Mouse (Mus musculus): Measurements from ENCODE around the gene Tlr4. TPM values are rescaled to one million over a fixed set of nuclear protein-coding genes. Genes with fewer than 3 reads are reported as not detected.

Gene Tlr4
- polyA plus RNA-seq (2012; rRNA removed) (0.75 and 0.99 TPM in 2 replicates), polyA plus RNA-seq (2014; fragmentation: Nextera tagmentation; extraction: Ambion mirVana) (1.4 and 1.8 TPM in 2 replicates)

DNA sequence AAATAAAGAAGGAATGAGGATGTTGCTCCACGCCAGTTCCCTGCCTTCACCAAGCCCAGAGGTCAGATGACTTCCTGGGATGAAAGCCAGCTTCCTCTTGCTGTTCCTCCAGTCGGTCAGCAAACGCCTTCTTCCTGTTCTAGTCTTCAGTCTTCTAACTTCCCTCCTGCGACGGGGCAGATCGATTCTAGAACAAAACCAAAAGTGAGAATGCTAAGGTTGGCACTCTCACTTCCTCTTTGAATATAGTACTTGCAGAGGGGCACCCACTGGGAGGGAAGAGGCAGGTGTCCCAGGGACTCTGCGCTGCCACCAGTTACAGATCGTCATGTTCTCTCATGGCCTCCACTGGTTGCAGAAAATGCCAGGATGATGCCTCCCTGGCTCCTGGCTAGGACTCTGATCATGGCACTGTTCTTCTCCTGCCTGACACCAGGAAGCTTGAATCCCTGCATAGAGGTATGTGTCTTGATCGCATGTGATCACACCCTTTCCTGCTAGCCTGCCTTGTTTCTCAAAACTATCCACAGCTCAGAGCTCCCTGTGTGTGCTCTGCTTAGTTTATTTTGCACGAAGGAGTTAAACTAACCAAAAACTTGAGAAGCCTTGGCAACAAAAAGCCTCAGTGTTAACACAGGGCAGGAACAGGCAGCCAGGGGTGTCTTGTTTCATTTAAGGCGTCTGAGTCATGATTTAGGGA is at the start of gene Tlr4:
Gene Tlr4 (plus strand): TSS at position 122 of the 700 bp plus-strand sequence.
- DNase-seq (ENCODE audit: low spot score) (peak; percentile 63), ATAC-seq (ENCODE audit: low FRiP score, low read depth) (peak; percentile 53; the same call in 1 of the 2 replicates)
- Histone ChIP-seq H3K27me3 (ENCODE audit: control insufficient read depth, insufficient read depth, low read length) (no peaks in the 10 kb centered on the region), H3K9ac (ENCODE audit: low read depth, low read length, severe bottlenecking) (no peak within 1 kb of the TSS), H3K4me3 (replicated peaks; ENCODE audit: low read length) (peak within 1 kb of the TSS; percentile 19; the same call in 1 of the 2 replicates), H3K4me1 (ENCODE audit: control insufficient read depth, insufficient read depth, low read length) (peaks cover 8% of the 10 kb centered on the region; the same call in 1 of the 2 replicates), H3K36me3 (ENCODE audit: control insufficient read depth, insufficient read depth, low read length) (no peaks in the 10 kb centered on the region), H3K9me3 (ENCODE audit: control insufficient read depth, low read length) (no peaks in the 10 kb centered on the region), H3K27ac (replicated peaks; ENCODE audit: low read depth, low read length) (peak within 1 kb of the TSS; percentile 58), H3K4me2 (replicated peaks; ENCODE audit: low read depth, low read length, severe bottlenecking) (peak within 1 kb of the TSS; percentile 31)
- no peak for TF ChIP-seq POLR2A (IDR thresholded peaks at IDR 0.05; ENCODE audit: borderline replicate concordance, extremely low read depth, insufficient read depth, insufficient read length)
- WGBS: 44% methylated on average over 11 of the region's 11 CpGs

GRCm38 (mm10) chr4:66794283-66794682 is 33.1 kb upstream of the Tlr4 start:
- Histone ChIP-seq H3K4me2 (replicated peaks; ENCODE audit: low read depth, low read length, severe bottlenecking) (no peak overlapping the region), H3K4me3 (replicated peaks; ENCODE audit: low read length) (no peak overlapping the region), H3K9me3 (ENCODE audit: control insufficient read depth, low read length) (no peaks in the 10 kb centered on the region), H3K27me3 (ENCODE audit: control insufficient read depth, insufficient read depth, low read length) (no peaks in the 10 kb centered on the region), H3K4me1 (ENCODE audit: control insufficient read depth, insufficient read depth, low read length) (no peaks in the 10 kb centered on the region), H3K9ac (ENCODE audit: low read depth, low read length, severe bottlenecking) (no peak overlapping the region), H3K27ac (replicated peaks; ENCODE audit: low read depth, low read length) (no peak overlapping the region), H3K36me3 (ENCODE audit: control insufficient read depth, insufficient read depth, low read length) (no peaks in the 10 kb centered on the region)
- WGBS: 78% methylated on average over 2 of the region's 2 CpGs
- ATAC-seq (ENCODE audit: low FRiP score, low read depth): no peak
- DNase-seq (ENCODE audit: low spot score): peak; percentile 40
- no peak for TF ChIP-seq POLR2A (IDR thresholded peaks at IDR 0.05; ENCODE audit: borderline replicate concordance, extremely low read depth, insufficient read depth, insufficient read length)

GRCm38 (mm10) chr4:66796683-66797082 is 30.7 kb upstream of the Tlr4 start:
- no peak for TF ChIP-seq POLR2A (IDR thresholded peaks at IDR 0.05; ENCODE audit: borderline replicate concordance, extremely low read depth, insufficient read depth, insufficient read length)
- Histone ChIP-seq H3K9ac (ENCODE audit: low read depth, low read length, severe bottlenecking) (no peak overlapping the region), H3K4me1 (ENCODE audit: control insufficient read depth, insufficient read depth, low read length) (no peaks in the 10 kb centered on the region), H3K4me3 (replicated peaks; ENCODE audit: low read length) (no peak overlapping the region), H3K4me2 (replicated peaks; ENCODE audit: low read depth, low read length, severe bottlenecking) (no peak overlapping the region), H3K9me3 (ENCODE audit: control insufficient read depth, low read length) (no peaks in the 10 kb centered on the region), H3K27ac (replicated peaks; ENCODE audit: low read depth, low read length) (no peak overlapping the region), H3K27me3 (ENCODE audit: control insufficient read depth, insufficient read depth, low read length) (no peaks in the 10 kb centered on the region), H3K36me3 (ENCODE audit: control insufficient read depth, insufficient read depth, low read length) (no peaks in the 10 kb centered on the region)
- ATAC-seq (ENCODE audit: low FRiP score, low read depth): no peak
- WGBS: 95% methylated on average over 2 of the region's 2 CpGs
- DNase-seq (ENCODE audit: low spot score): no peak

GRCm38 (mm10) chr4:66804552-66805301 is 22.7 kb upstream of the Tlr4 start:
- ATAC-seq (ENCODE audit: low FRiP score, low read depth): no peak

GRCm38 (mm10) chr4:66805747-66806146 is 21.6 kb upstream of the Tlr4 start:
- Histone ChIP-seq H3K36me3 (ENCODE audit: control insufficient read depth, insufficient read depth, low read length) (no peaks in the 10 kb centered on the region), H3K4me1 (ENCODE audit: control insufficient read depth, insufficient read depth, low read length) (no peaks in the 10 kb centered on the region), H3K9me3 (ENCODE audit: control insufficient read depth, low read length) (no peaks in the 10 kb centered on the region), H3K4me2 (replicated peaks; ENCODE audit: low read depth, low read length, severe bottlenecking) (no peak overlapping the region), H3K9ac (ENCODE audit: low read depth, low read length, severe bottlenecking) (no peak overlapping the region), H3K4me3 (replicated peaks; ENCODE audit: low read length) (no peak overlapping the region), H3K27ac (replicated peaks; ENCODE audit: low read depth, low read length) (no peak overlapping the region), H3K27me3 (ENCODE audit: control insufficient read depth, insufficient read depth, low read length) (no peaks in the 10 kb centered on the region)
- DNase-seq (ENCODE audit: low spot score): no peak
- no peak for TF ChIP-seq POLR2A (IDR thresholded peaks at IDR 0.05; ENCODE audit: borderline replicate concordance, extremely low read depth, insufficient read depth, insufficient read length)
- no peak for ATAC-seq (ENCODE audit: low FRiP score, low read depth)

More at GRCm38 (mm10) chr4:66804552-66805301, 22.7 kb upstream of the Tlr4 start:
- no peak overlapping the region for H3K9ac ChIP-seq (ENCODE audit: low read depth, low read length, severe bottlenecking)
- H3K4me2 ChIP-seq (replicated peaks; ENCODE audit: low read depth, low read length, severe bottlenecking): no peak overlapping the region
- H3K4me1 ChIP-seq (ENCODE audit: control insufficient read depth, insufficient read depth, low read length): no peaks in the 10 kb centered on the region
- 47% methylated on average over 4 of the region's 4 CpGs for whole genome bisulfite sequencing
- no peak for DNase-seq (ENCODE audit: low spot score)
- no peaks in the 10 kb centered on the region for H3K27me3 ChIP-seq (ENCODE audit: control insufficient read depth, insufficient read depth, low read length)
- H3K36me3 ChIP-seq (ENCODE audit: control insufficient read depth, insufficient read depth, low read length): no peaks in the 10 kb centered on the region
- no peak for TF ChIP-seq POLR2A (IDR thresholded peaks at IDR 0.05; ENCODE audit: borderline replicate concordance, extremely low read depth, insufficient read depth, insufficient read length)
- H3K4me3 ChIP-seq (replicated peaks; ENCODE audit: low read length): no peak overlapping the region
- no peaks in the 10 kb centered on the region for H3K9me3 ChIP-seq (ENCODE audit: control insufficient read depth, low read length)
- no peak overlapping the region for H3K27ac ChIP-seq (replicated peaks; ENCODE audit: low read depth, low read length)
